Mouse (Mus musculus): ENCODE measurements around the gene Kif5a.

GRCm38 (mm10) chr10:127186451-127186850, 76.7 kb downstream of the Kif5a start:
- no peak for TF ChIP-seq POLR2A (IDR thresholded peaks at IDR 0.05; ENCODE audit: insufficient read length, low read depth)
- peak; percentile 58 for TF ChIP-seq USF1 (IDR thresholded peaks at IDR 0.05; ENCODE audit: low read depth)
- TF ChIP-seq E2F4 (IDR thresholded peaks at IDR 0.05; ENCODE audit: insufficient read depth): no peak
